Mouse (Mus musculus): ENCODE measurements around the gene Slc26a10.
A peak's percentile ranks its signal among the peaks of the same experiment; 100 is the strongest.
"Not testable (repeated sequence)": the region's sequence is repeated elsewhere in the genome, so short reads cannot be mapped to it uniquely, and the experiment has no call there.

Gene Slc26a10

GRCm38 (mm10) chr10:127136510-127136909, 43.9 kb downstream of the Slc26a10 start:
- no peak for DNase-seq (ENCODE audit: extremely low spot score, low read depth, low spot score)

GRCm38 (mm10) chr10:127135118-127135836, 45.2 kb downstream of the Slc26a10 start:
- no peak for DNase-seq (ENCODE audit: extremely low spot score, low read depth, low spot score)

DNA sequence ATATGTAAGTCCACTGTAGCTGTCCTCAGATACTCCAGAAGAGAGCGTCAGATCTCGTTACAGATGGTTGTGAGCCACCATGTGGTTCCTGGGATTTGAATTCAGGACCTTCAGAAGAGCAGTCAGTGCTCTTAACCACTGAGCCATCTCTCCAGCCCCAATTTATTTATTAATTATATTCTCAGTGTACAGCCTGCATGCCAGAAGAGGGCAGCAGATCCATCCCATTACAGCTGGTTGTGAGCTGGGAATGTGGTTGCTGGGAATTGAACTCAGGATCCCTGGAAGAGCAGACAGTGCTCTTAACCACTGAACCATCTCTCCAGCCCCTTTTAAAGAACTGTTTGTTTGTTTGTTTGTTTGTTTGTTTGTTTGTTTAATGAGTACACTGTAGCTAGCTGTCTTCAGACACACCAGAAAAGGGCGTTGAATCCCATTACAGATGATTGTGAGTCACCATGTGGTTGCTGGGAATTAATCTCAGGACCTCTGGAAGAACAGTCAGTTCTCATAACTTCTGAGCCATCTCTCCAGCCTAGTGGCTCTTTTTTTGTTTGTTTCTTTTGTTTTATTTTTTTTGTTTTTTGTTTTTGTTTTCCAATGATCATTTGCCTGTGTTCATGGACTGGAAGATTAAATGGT, 45.9 kb downstream of the Slc26a10 start:
- not testable (repeated sequence) for DNase-seq (ENCODE audit: extremely low spot score, low read depth, low spot score)

GRCm38 (mm10) chr10:127132469-127132868, 48.0 kb downstream of the Slc26a10 start:
- DNase-seq (ENCODE audit: extremely low spot score, low read depth, low spot score) = no peak

GRCm38 (mm10) chr10:127129431-127129830, 51.0 kb downstream of the Slc26a10 start:
- no peak for DNase-seq (ENCODE audit: extremely low spot score, low read depth, low spot score)

DNA sequence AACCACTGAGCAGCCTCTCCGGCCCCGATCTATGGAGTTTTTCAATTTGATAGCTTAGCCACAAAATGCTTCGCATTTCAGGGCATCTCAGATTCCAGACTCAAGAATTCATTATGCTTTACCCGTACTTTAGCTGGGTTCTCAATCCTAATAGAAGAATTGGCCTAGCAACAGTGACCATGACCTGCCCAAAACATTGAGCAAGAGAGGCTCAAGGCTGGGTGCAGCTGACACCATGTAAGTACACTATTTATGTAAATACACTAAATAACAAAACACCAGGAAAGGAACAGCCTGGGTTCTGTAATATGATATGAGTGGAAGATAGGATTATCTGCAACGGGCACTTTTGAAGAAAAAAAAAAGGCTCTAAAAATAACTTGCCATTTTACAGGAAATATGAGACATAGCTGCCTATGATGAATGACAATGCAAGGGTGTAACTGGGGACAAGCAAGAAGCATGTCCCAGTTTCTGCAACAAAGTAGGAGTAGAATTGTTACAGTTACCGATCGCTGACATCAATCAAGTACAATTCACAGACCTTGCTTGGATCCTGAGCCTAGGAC, 52.6 kb downstream of the Slc26a10 start:
- no peak for DNase-seq (ENCODE audit: extremely low spot score, low read depth, low spot score)

GRCm38 (mm10) chr10:127126579-127126978, 53.9 kb downstream of the Slc26a10 start:
- DNase-seq (ENCODE audit: extremely low spot score, low read depth, low spot score) = no peak

GRCm38 (mm10) chr10:127125210-127126001, 55.0 kb downstream of the Slc26a10 start:
- DNase-seq (ENCODE audit: extremely low spot score, low read depth, low spot score) = no peak

DNA sequence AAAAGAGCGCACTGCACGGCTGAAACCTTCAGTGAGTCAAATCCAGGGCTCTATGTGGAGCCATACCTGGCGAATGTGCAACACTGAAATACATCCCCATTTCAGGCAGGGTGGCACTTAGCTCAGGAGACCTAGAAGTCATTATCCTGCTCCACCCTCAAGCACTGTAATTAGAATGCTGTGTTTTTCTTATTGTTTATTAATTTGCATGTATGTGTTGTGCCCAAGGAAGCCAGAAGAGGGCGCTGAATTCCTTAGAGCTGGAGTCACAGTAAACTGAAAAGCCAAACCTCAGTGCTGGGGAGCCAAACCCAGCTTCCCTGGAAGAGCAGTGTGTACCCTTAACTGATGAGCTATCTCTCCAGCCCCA, 57.0 kb downstream of the Slc26a10 start:
- peak; percentile 53 for DNase-seq (ENCODE audit: extremely low spot score, low read depth, low spot score)

- DNase-seq (ENCODE audit: extremely low spot score, low read depth, low spot score) = no peak
Measured at GRCm38 (mm10) chr10:127122784-127123435, 57.5 kb downstream of the Slc26a10 start.

GRCm38 (mm10) chr10:127122018-127122417, 58.4 kb downstream of the Slc26a10 start:
- DNase-seq (ENCODE audit: extremely low spot score, low read depth, low spot score) = no peak

Measured in hindlimb bud, embryonic 11.5 days (tissue).